Mouse (Mus musculus): ENCODE measurements around the gene Lcmt1. TPM values are rescaled to one million over a fixed set of nuclear protein-coding genes. Genes with fewer than 3 reads are reported as not detected.

Gene Lcmt1
- polyA plus RNA-seq, 1 experiment from 2014 or later: 100 TPM

GRCm38 (mm10) chr7:123377443-123378400 is 8.1 kb downstream of the Lcmt1 start:
- H3K9me3 ChIP-seq (ENCODE audit: control insufficient read depth, low read length): no peaks in the 10 kb centered on the region
- H3K4me2 ChIP-seq (ENCODE audit: low read length): peak overlapping the region; percentile 89
- peak overlapping the region; percentile 83 for H3K27ac ChIP-seq (replicated peaks; ENCODE audit: low read depth, low read length)
- peak; percentile 97 for DNase-seq
- no peaks in the 10 kb centered on the region for H3K36me3 ChIP-seq (ENCODE audit: control insufficient read depth, insufficient read depth, low read length)
- no peaks in the 10 kb centered on the region for H3K27me3 ChIP-seq (ENCODE audit: control insufficient read depth, insufficient read depth, low read length)
- ATAC-seq (ENCODE audit: low FRiP score, low TSS enrichment): peak; percentile 100
- WGBS: 3% methylated on average over 41 of the region's 41 CpGs
- H3K4me3 ChIP-seq (replicated peaks; ENCODE audit: low read depth, low read length): peak overlapping the region; percentile 81
- H3K9ac ChIP-seq (replicated peaks; ENCODE audit: low read length): peak overlapping the region; percentile 79
- peaks cover 12% of the 10 kb centered on the region for H3K4me1 ChIP-seq (ENCODE audit: control insufficient read depth, insufficient read depth, low read length)

- Histone ChIP-seq H3K9ac (replicated peaks; ENCODE audit: low read length) (no peak overlapping the region), H3K9me3 (ENCODE audit: control insufficient read depth, low read length) (no peaks in the 10 kb centered on the region), H3K4me2 (ENCODE audit: low read length) (no peak overlapping the region), H3K27me3 (ENCODE audit: control insufficient read depth, insufficient read depth, low read length) (no peaks in the 10 kb centered on the region), H3K27ac (replicated peaks; ENCODE audit: low read depth, low read length) (no peak overlapping the region), H3K4me3 (replicated peaks; ENCODE audit: low read depth, low read length) (no peak overlapping the region), H3K36me3 (ENCODE audit: control insufficient read depth, insufficient read depth, low read length) (peaks cover 37% of the 10 kb centered on the region), H3K4me1 (ENCODE audit: control insufficient read depth, insufficient read depth, low read length) (no peaks in the 10 kb centered on the region)
- no peak for DNase-seq
- WGBS: 91% methylated on average over 11 of the region's 11 CpGs
- ATAC-seq (ENCODE audit: low FRiP score, low TSS enrichment): no peak
Observed at GRCm38 (mm10) chr7:123385693-123386407, 16.3 kb downstream of the Lcmt1 start.

- Histone ChIP-seq H3K27me3 (ENCODE audit: control insufficient read depth, insufficient read depth, low read length) (no peaks in the 10 kb centered on the region), H3K9ac (replicated peaks; ENCODE audit: low read length) (no peak overlapping the region), H3K36me3 (ENCODE audit: control insufficient read depth, insufficient read depth, low read length) (peaks cover 55% of the 10 kb centered on the region), H3K4me2 (ENCODE audit: low read length) (no peak overlapping the region), H3K4me1 (ENCODE audit: control insufficient read depth, insufficient read depth, low read length) (no peaks in the 10 kb centered on the region), H3K9me3 (ENCODE audit: control insufficient read depth, low read length) (no peaks in the 10 kb centered on the region), H3K4me3 (replicated peaks; ENCODE audit: low read depth, low read length) (no peak overlapping the region), H3K27ac (replicated peaks; ENCODE audit: low read depth, low read length) (no peak overlapping the region)
- WGBS: 91% methylated on average over 6 of the region's 6 CpGs
- no peak for ATAC-seq (ENCODE audit: low FRiP score, low TSS enrichment)
- no peak for DNase-seq
Observed at GRCm38 (mm10) chr7:123389686-123390280, 20.2 kb downstream of the Lcmt1 start.

- DNase-seq: no peak
- peaks cover 28% of the 10 kb centered on the region for H3K36me3 ChIP-seq (ENCODE audit: control insufficient read depth, insufficient read depth, low read length)
- H3K4me3 ChIP-seq (replicated peaks; ENCODE audit: low read depth, low read length): no peak overlapping the region
- no peak overlapping the region for H3K27ac ChIP-seq (replicated peaks; ENCODE audit: low read depth, low read length)
- no peak for ATAC-seq (ENCODE audit: low FRiP score, low TSS enrichment)
- H3K4me1 ChIP-seq (ENCODE audit: control insufficient read depth, insufficient read depth, low read length): no peaks in the 10 kb centered on the region
- no peaks in the 10 kb centered on the region for H3K9me3 ChIP-seq (ENCODE audit: control insufficient read depth, low read length)
- 96% methylated on average over 6 of the region's 6 CpGs for WGBS
- H3K4me2 ChIP-seq (ENCODE audit: low read length): no peak overlapping the region
- no peak overlapping the region for H3K9ac ChIP-seq (replicated peaks; ENCODE audit: low read length)
- H3K27me3 ChIP-seq (ENCODE audit: control insufficient read depth, insufficient read depth, low read length): no peaks in the 10 kb centered on the region
Observed at GRCm38 (mm10) chr7:123394271-123394670, 24.7 kb downstream of the Lcmt1 start.

- DNase-seq (no peak), ATAC-seq (ENCODE audit: low FRiP score, low TSS enrichment) (no peak)
- Histone ChIP-seq H3K36me3 (ENCODE audit: control insufficient read depth, insufficient read depth, low read length) (peaks cover 28% of the 10 kb centered on the region), H3K4me3 (replicated peaks; ENCODE audit: low read depth, low read length) (no peak overlapping the region), H3K27ac (replicated peaks; ENCODE audit: low read depth, low read length) (no peak overlapping the region), H3K4me1 (ENCODE audit: control insufficient read depth, insufficient read depth, low read length) (no peaks in the 10 kb centered on the region), H3K4me2 (ENCODE audit: low read length) (no peak overlapping the region), H3K9me3 (ENCODE audit: control insufficient read depth, low read length) (no peaks in the 10 kb centered on the region), H3K9ac (replicated peaks; ENCODE audit: low read length) (no peak overlapping the region), H3K27me3 (ENCODE audit: control insufficient read depth, insufficient read depth, low read length) (no peaks in the 10 kb centered on the region)
- 90% methylated on average over 5 of the region's 5 CpGs for WGBS
Observed at GRCm38 (mm10) chr7:123396900-123397299, 27.3 kb downstream of the Lcmt1 start.

- Histone ChIP-seq H3K36me3 (ENCODE audit: control insufficient read depth, insufficient read depth, low read length) (peaks cover 29% of the 10 kb centered on the region), H3K27ac (replicated peaks; ENCODE audit: low read depth, low read length) (no peak overlapping the region), H3K4me2 (ENCODE audit: low read length) (no peak overlapping the region), H3K4me3 (replicated peaks; ENCODE audit: low read depth, low read length) (no peak overlapping the region), H3K9ac (replicated peaks; ENCODE audit: low read length) (no peak overlapping the region), H3K4me1 (ENCODE audit: control insufficient read depth, insufficient read depth, low read length) (no peaks in the 10 kb centered on the region), H3K9me3 (ENCODE audit: control insufficient read depth, low read length) (no peaks in the 10 kb centered on the region), H3K27me3 (ENCODE audit: control insufficient read depth, insufficient read depth, low read length) (no peaks in the 10 kb centered on the region)
- 88% methylated on average over 8 of the region's 8 CpGs for whole genome bisulfite sequencing
- DNase-seq: no peak
- ATAC-seq (ENCODE audit: low FRiP score, low TSS enrichment): no peak
Observed at GRCm38 (mm10) chr7:123397369-123397768, 27.8 kb downstream of the Lcmt1 start.

- 91% methylated on average over 8 of the region's 8 CpGs for WGBS
- no peaks in the 10 kb centered on the region for H3K27me3 ChIP-seq (ENCODE audit: control insufficient read depth, insufficient read depth, low read length)
- DNase-seq: no peak
- no peak overlapping the region for H3K9ac ChIP-seq (replicated peaks; ENCODE audit: low read length)
- H3K27ac ChIP-seq (replicated peaks; ENCODE audit: low read depth, low read length): no peak overlapping the region
- no peak overlapping the region for H3K4me2 ChIP-seq (ENCODE audit: low read length)
- no peaks in the 10 kb centered on the region for H3K4me1 ChIP-seq (ENCODE audit: control insufficient read depth, insufficient read depth, low read length)
- no peak overlapping the region for H3K4me3 ChIP-seq (replicated peaks; ENCODE audit: low read depth, low read length)
- no peaks in the 10 kb centered on the region for H3K9me3 ChIP-seq (ENCODE audit: control insufficient read depth, low read length)
- peaks cover 30% of the 10 kb centered on the region for H3K36me3 ChIP-seq (ENCODE audit: control insufficient read depth, insufficient read depth, low read length)
- no peak for ATAC-seq (ENCODE audit: low FRiP score, low TSS enrichment)
Observed at GRCm38 (mm10) chr7:123397931-123398330, 28.3 kb downstream of the Lcmt1 start.

GRCm38 (mm10) chr7:123398828-123399227 is 29.2 kb downstream of the Lcmt1 start:
- H3K27ac ChIP-seq (replicated peaks; ENCODE audit: low read depth, low read length): no peak overlapping the region
- H3K4me1 ChIP-seq (ENCODE audit: control insufficient read depth, insufficient read depth, low read length): no peaks in the 10 kb centered on the region
- no peak overlapping the region for H3K9ac ChIP-seq (replicated peaks; ENCODE audit: low read length)
- ATAC-seq (ENCODE audit: low FRiP score, low TSS enrichment) (no peak), DNase-seq (peak; percentile 90)
- no peaks in the 10 kb centered on the region for H3K9me3 ChIP-seq (ENCODE audit: control insufficient read depth, low read length)
- no peaks in the 10 kb centered on the region for H3K27me3 ChIP-seq (ENCODE audit: control insufficient read depth, insufficient read depth, low read length)
- peaks cover 38% of the 10 kb centered on the region for H3K36me3 ChIP-seq (ENCODE audit: control insufficient read depth, insufficient read depth, low read length)
- 28% methylated on average over 7 of the region's 7 CpGs for WGBS
- no peak overlapping the region for H3K4me2 ChIP-seq (ENCODE audit: low read length)
- no peak overlapping the region for H3K4me3 ChIP-seq (replicated peaks; ENCODE audit: low read depth, low read length)
